Mouse (Mus musculus): Measurements from ENCODE around the gene Nrm.
A peak's percentile ranks its signal among the peaks of the same experiment; 100 is the strongest.

GRCm38 (mm10) chr17:35848112-35848511, 13.0 kb upstream of the Nrm start:
- TF ChIP-seq CTCF (IDR thresholded peaks at IDR 0.05; ENCODE audit: low read depth), result peak; percentile 33
- TF ChIP-seq EP300 (IDR thresholded peaks at IDR 0.05; ENCODE audit: low read depth), result no peak

All from liver, embryonic 14.5 days (tissue).